ENCODE assay signal across 8 mouse cellular contexts in the genomic region with DNA sequence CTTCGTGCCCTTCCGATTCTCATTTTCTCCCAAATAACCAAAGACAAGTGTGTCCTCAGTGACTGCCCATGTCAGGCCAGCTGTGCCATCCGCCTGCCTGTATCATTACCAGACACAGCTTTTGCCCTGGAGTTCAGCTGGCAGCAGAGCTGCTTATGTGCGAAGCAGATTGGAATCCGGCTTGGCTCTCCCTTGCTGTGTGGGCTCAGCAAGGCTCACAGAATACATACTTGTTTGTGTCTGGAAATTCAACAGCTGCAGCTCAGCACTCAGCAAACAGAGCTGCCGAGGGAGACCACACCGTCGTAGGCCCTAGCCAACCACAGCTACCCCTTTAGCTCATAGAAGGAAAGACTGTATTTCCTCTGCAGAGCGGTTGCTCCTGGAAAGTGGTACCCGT. TPM values are rescaled to one million over a fixed set of nuclear protein-coding genes. Genes with fewer than 3 reads are reported as not detected.
DNase-seq lines count a peak whose midpoint lies in the region.

No protein-coding gene starts in this region.

- intact Hi-C loops in left cerebral cortex, postnatal 10 days (cut with DNase I), result no loop called here
- intact Hi-C loops in left cerebral cortex, postnatal 4 days (cut with DNase I), result no loop called here
- intact Hi-C loops in heart, postnatal 36 days (cut with DNase I), result no loop called here

- DNase-seq in left cerebral cortex, postnatal 10 days (ENCODE audit: extremely low spot score in 1 of 2, low spot score in 2 of 2), result peak; percentile 25 to 47
- DNase-seq in left cerebral cortex, postnatal 4 days, result no peak
- peak; percentile 69 for DNase-seq in fibroblast of lung, adult 2 months (ENCODE audit: low read depth)
- DNase-seq in heart, postnatal 36 days, result peak; percentile 14 to 15
- DNase-seq in right cerebral cortex, postnatal 14 days, result peak; percentile 38
- no peak for DNase-seq in MN1 (ENCODE audit: low spot score)
- DNase-seq in embryo, embryonic 10.5 days (ENCODE audit: low spot score), result no peak
- no peak for DNase-seq in cerebellum, adult 9-11 months

RNA-seq across cellular contexts. Expression of a gene that starts 22.3 kb away (rescaled TPM):
- 10 to 100 TPM; 11.3 to 12.4 TPM for total RNA-seq in left cerebral cortex, postnatal 10 days (2021)
- total RNA-seq in left cerebral cortex, postnatal 4 days (2021), result 1 to 10 TPM; 8.5 to 8.9 TPM
- 1 to 10 TPM; 3.2 to 4.0 TPM for total RNA-seq in heart, postnatal 36 days (2021)

RNA-seq across cellular contexts. Expression of a gene that starts 42.4 kb away (rescaled TPM):
- 10 to 100 TPM in 1 of 2 experiments, 1 to 10 TPM in 1; 9.2 to 11.6 TPM for total RNA-seq in left cerebral cortex, postnatal 10 days (2021)
- total RNA-seq in left cerebral cortex, postnatal 4 days (2021), result 1 to 10 TPM; 8.6 to 9.6 TPM
- 1 to 10 TPM; 5.5 to 7.0 TPM for total RNA-seq in heart, postnatal 36 days (2021)

Comparison
In these comparisons a context has a peak if more than half of its experiments do, and no peak if none do; other contexts are left out.
1. DNase-seq: peak in left cerebral cortex, postnatal 10 days (2 of 2), fibroblast of lung, adult 2 months (single experiment), heart, postnatal 36 days (2 of 2) and right cerebral cortex, postnatal 14 days (single experiment); none in left cerebral cortex, postnatal 4 days (single experiment), MN1 (single experiment), embryo, embryonic 10.5 days (single experiment) and cerebellum, adult 9-11 months (single experiment).